Mouse (Mus musculus) lung, postnatal 0 days (tissue): ENCODE measurements around the gene Tmem132d.

Experiments
- CTCF ChIP-seq: IDR thresholded peaks from 2 replicates; pipeline ENCODE4 v1.5.1; 2016; ENCODE audit warnings: antibody characterized with exemption, mild to moderate bottlenecking
- EP300 ChIP-seq: IDR thresholded peaks from 2 replicates; pipeline ENCODE4 v1.6.1; 2016; ENCODE audit warnings: antibody characterized with exemption, mild to moderate bottlenecking, control low read depth

DNA sequence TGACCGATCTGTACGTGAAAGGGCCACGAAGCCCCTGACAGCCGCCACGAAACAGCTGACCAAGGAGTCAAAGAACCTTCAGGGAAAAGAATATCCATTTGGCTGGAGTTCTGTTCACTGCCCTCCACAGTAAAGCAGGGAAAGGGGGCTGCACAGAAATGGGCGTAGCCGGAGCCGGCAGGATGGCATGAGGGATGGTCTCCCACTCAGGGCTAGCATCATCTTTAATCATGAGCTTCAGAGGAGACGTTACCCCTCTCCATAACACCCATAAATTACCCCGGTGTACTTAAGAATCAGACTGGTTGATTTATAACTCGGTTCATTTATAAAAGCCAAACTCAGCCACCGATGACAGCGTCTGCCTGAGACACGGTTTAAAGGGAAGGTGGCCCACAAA, 36.9 kb upstream of the Tmem132d start:
- no peak for TF ChIP-seq EP300
- TF ChIP-seq CTCF: no peak
